Mouse (Mus musculus): ENCODE results near the gene Mab21l2. TPM values are rescaled to one million over a fixed set of nuclear protein-coding genes. Genes with fewer than 3 reads are reported as not detected.

The Mab21l2 gene
- total RNA-seq (2014; rRNA removed) (92.9 and 93.4 TPM in 2 replicates), polyA plus RNA-seq (2015; fragmentation: Nextera tagmentation; extraction: Ambion mirVana) (98.1 and 112 TPM in 2 replicates)

GRCm38 (mm10) chr3:86548091-86549015 lies at the start of gene Mab21l2:
Gene Mab21l2, minus strand, starts transcription at chr3:86548629.
- ATAC-seq = peak; percentile 91
- peak; percentile 37 for TF ChIP-seq CTCF (IDR thresholded peaks at IDR 0.05; ENCODE audit: low read depth)
- Histone ChIP-seq H3K9me3 (ENCODE audit: low read length) (no peaks in the 10 kb centered on the region), H3K27me3 (ENCODE audit: insufficient read depth, low read length) (peaks cover 5% of the 10 kb centered on the region; the same call in 1 of the 2 replicates), H3K27ac (peak within 1 kb of the TSS; percentile 82), H3K9ac (replicated peaks; ENCODE audit: low read length) (peak within 1 kb of the TSS; percentile 59), H3K4me1 (ENCODE audit: insufficient read depth, low read length) (0 out of 2 replicates have a peak, but pooled peaks cover 3% of the 10 kb centered on the region), H3K4me3 (ENCODE audit: low read length) (peak within 1 kb of the TSS; percentile 49), H3K36me3 (ENCODE audit: insufficient read depth, low read length) (no peaks in the 10 kb centered on the region), H3K4me2 (ENCODE audit: low read depth, low read length) (peak within 1 kb of the TSS; percentile 62)
- WGBS = 8% methylated on average over 25 of the region's 25 CpGs
- DNase-seq (ENCODE audit: low spot score) = peak; percentile 79

GRCm38 (mm10) chr3:86575312-86575711 lies 26.9 kb upstream of the Mab21l2 start:
- Histone ChIP-seq H3K36me3 (ENCODE audit: insufficient read depth, low read length) (no peaks in the 10 kb centered on the region), H3K9me3 (ENCODE audit: low read length) (no peaks in the 10 kb centered on the region), H3K9ac (replicated peaks; ENCODE audit: low read length) (no peak overlapping the region), H3K4me3 (ENCODE audit: low read length) (no peak overlapping the region), H3K4me2 (ENCODE audit: low read depth, low read length) (no peak overlapping the region), H3K27me3 (ENCODE audit: insufficient read depth, low read length) (no peaks in the 10 kb centered on the region), H3K4me1 (ENCODE audit: insufficient read depth, low read length) (no peaks in the 10 kb centered on the region), H3K27ac (no peak overlapping the region)
- ATAC-seq (no peak), DNase-seq (ENCODE audit: low spot score) (no peak)
- TF ChIP-seq CTCF (IDR thresholded peaks at IDR 0.05; ENCODE audit: low read depth) = no peak

DNA sequence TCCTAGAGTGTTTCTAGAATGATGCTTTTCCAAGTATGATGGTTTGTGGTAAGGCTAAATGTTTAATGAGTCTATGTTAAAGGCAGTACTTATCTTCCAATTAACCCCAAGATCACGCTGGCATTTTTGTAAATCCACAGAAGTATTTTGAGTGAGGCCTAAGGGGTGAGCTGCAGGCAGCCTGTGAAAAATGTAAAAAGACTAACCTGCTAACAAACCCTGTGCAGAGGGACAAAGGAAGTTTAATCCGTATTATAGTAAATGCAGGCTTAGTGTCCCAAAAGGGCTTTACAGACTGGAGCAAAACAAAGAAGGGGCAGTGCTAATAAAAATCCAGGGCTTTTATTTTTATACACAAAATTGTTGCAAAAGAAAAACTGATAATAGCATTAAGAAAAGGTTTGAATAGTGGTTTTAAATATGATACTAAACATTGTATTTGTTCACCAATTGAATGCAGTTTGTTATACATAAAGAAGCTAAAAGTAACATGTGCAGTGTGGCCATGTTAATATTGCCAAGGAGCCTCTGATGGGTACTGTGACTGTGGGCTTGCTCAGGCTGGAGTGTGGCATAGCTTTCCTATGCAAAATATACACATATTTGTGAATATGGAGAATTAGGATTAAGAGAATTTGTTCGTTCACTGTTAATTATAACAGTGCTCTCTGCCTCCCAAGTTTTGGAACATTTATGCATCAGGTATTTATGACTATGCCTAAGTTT lies 24.3 kb upstream of the Mab21l2 start:
- Histone ChIP-seq H3K36me3 (ENCODE audit: insufficient read depth, low read length) (no peaks in the 10 kb centered on the region), H3K27ac (no peak overlapping the region), H3K9ac (replicated peaks; ENCODE audit: low read length) (no peak overlapping the region), H3K4me3 (ENCODE audit: low read length) (no peak overlapping the region), H3K27me3 (ENCODE audit: insufficient read depth, low read length) (no peaks in the 10 kb centered on the region), H3K9me3 (ENCODE audit: low read length) (no peaks in the 10 kb centered on the region), H3K4me1 (ENCODE audit: insufficient read depth, low read length) (no peaks in the 10 kb centered on the region), H3K4me2 (ENCODE audit: low read depth, low read length) (no peak overlapping the region)
- DNase-seq (ENCODE audit: low spot score) (no peak), ATAC-seq (no peak)
- no peak for TF ChIP-seq CTCF (IDR thresholded peaks at IDR 0.05; ENCODE audit: low read depth)
- 45% methylated on average over 3 of the region's 3 CpGs for WGBS

- Histone ChIP-seq H3K4me3 (ENCODE audit: low read length) (no peak overlapping the region), H3K36me3 (ENCODE audit: insufficient read depth, low read length) (no peaks in the 10 kb centered on the region), H3K27me3 (ENCODE audit: insufficient read depth, low read length) (no peaks in the 10 kb centered on the region), H3K9me3 (ENCODE audit: low read length) (no peaks in the 10 kb centered on the region), H3K9ac (replicated peaks; ENCODE audit: low read length) (no peak overlapping the region), H3K4me2 (ENCODE audit: low read depth, low read length) (no peak overlapping the region), H3K4me1 (ENCODE audit: insufficient read depth, low read length) (no peaks in the 10 kb centered on the region), H3K27ac (no peak overlapping the region)
- WGBS = 44% methylated on average over 4 of the region's 4 CpGs
- no peak for TF ChIP-seq CTCF (IDR thresholded peaks at IDR 0.05; ENCODE audit: low read depth)
- no peak for ATAC-seq
- no peak for DNase-seq (ENCODE audit: low spot score)
Observed at GRCm38 (mm10) chr3:86571518-86571917, 23.1 kb upstream of the Mab21l2 start.

- no peaks in the 10 kb centered on the region for H3K36me3 ChIP-seq (ENCODE audit: insufficient read depth, low read length)
- H3K9me3 ChIP-seq (ENCODE audit: low read length) = no peaks in the 10 kb centered on the region
- 80% methylated on average over 4 of the region's 4 CpGs for WGBS
- DNase-seq (ENCODE audit: low spot score) (no peak), ATAC-seq (no peak)
- H3K27ac ChIP-seq = no peak overlapping the region
- H3K4me3 ChIP-seq (ENCODE audit: low read length) = no peak overlapping the region
- H3K9ac ChIP-seq (replicated peaks; ENCODE audit: low read length) = no peak overlapping the region
- no peak overlapping the region for H3K4me2 ChIP-seq (ENCODE audit: low read depth, low read length)
- no peaks in the 10 kb centered on the region for H3K27me3 ChIP-seq (ENCODE audit: insufficient read depth, low read length)
- TF ChIP-seq CTCF (IDR thresholded peaks at IDR 0.05; ENCODE audit: low read depth) = no peak
- no peaks in the 10 kb centered on the region for H3K4me1 ChIP-seq (ENCODE audit: insufficient read depth, low read length)
Observed at GRCm38 (mm10) chr3:86567312-86567711, 18.9 kb upstream of the Mab21l2 start.

DNA sequence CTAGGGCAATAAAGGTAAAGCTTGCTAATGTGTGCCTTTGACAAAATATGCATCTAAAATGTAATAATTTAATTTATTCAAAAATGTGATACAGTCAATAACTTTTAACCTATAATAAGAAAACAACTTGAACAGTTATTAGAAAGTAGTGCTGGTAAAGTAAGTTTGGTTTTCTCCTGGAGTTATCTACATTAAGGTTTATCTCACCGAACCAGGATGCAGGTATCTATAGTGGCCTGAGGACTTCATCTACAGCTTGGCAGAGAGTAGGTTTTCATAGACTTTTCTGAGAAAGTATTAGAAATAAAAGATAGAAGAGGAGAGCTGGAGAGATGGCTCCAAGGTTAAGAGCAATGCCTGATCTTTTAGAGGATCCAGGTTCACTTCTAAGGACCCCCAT lies 13.0 kb upstream of the Mab21l2 start:
- no peaks in the 10 kb centered on the region for H3K27me3 ChIP-seq (ENCODE audit: insufficient read depth, low read length)
- no peak overlapping the region for H3K4me2 ChIP-seq (ENCODE audit: low read depth, low read length)
- WGBS = 100% methylated on average over 1 of the region's 1 CpGs
- H3K9ac ChIP-seq (replicated peaks; ENCODE audit: low read length) = no peak overlapping the region
- DNase-seq (ENCODE audit: low spot score) (no peak), ATAC-seq (no peak)
- no peak for TF ChIP-seq CTCF (IDR thresholded peaks at IDR 0.05; ENCODE audit: low read depth)
- no peaks in the 10 kb centered on the region for H3K9me3 ChIP-seq (ENCODE audit: low read length)
- no peaks in the 10 kb centered on the region for H3K36me3 ChIP-seq (ENCODE audit: insufficient read depth, low read length)
- H3K27ac ChIP-seq = no peak overlapping the region
- H3K4me3 ChIP-seq (ENCODE audit: low read length) = no peak overlapping the region
- H3K4me1 ChIP-seq (ENCODE audit: insufficient read depth, low read length) = no peaks in the 10 kb centered on the region
